Mouse (Mus musculus) megakaryocyte, embryonic 14.5 days (primary cell): ENCODE results near the gene Slc22a20.

Source experiments
- FLI1 ChIP-seq: IDR thresholded peaks from 2 replicates; pipeline ENCODE4 v1.6.1; 2012; ENCODE audit warnings: low read length, inconsistent platforms, mixed read lengths
- GATA1 ChIP-seq: IDR thresholded peaks from 3 replicates; pipeline ENCODE4 v1.6.1; 2012; ENCODE audit warnings: mixed read lengths, low read length, inconsistent platforms, borderline replicate concordance

GRCm38 (mm10) chr19:5989585-5989984 lies 3.6 kb upstream of the Slc22a20 start:
- TF ChIP-seq GATA1 (no peak), FLI1 (no peak)
